Mouse (Mus musculus) large intestine, adult 2 months (tissue): ENCODE results near the gene Mylk3. TPM values are rescaled to one million over a fixed set of nuclear protein-coding genes. Genes with fewer than 3 reads are reported as not detected.
A peak's percentile ranks its signal among the peaks of the same experiment; 100 is the strongest.

Experiments used
- DNase-seq: peaks from one replicate; pipeline ENCODE4 v3.0.0-alpha.2; 2012; ENCODE audit warnings: low read depth, low spot score
- WGBS: fragments of 180-500 bp; shearing (Covaris S2); methylation state at CpG from one replicate; pipeline ENCODE4 v1.1.7; 2018; 5-methylcytosine and 5-hydroxymethylcytosine counted together
- polyA plus RNA-seq: library from polyadenylated mRNA; depleted of rRNA; stranded (reverse); fragments of >200 nt; gene quantifications from 2 replicates; pipeline ENCODE4 v1.2.3, GENCODE M21; 2012; rRNA removed

The Mylk3 gene
- polyA plus RNA-seq, 1 experiment: 0.10 TPM

DNA sequence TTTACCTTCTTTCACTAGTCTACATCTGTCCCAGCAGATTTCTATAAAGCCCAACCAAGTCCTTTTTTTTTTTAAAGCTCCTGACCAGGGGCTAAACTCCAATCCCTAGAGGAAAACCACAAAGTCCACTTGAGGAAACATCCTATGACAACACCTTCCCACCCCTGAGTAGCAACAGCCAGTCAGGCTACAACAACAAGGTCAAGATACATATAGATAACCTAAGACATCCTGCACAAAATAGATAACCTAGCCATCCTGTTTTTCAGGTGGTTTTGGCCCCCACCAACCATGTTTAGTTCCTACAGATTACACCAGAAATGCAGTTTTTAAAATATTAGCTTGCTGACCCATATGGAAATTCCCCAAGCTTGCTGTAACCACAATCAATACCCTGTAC lies 51.0 kb downstream of the Mylk3 start:
- DNase-seq: no peak

GRCm38 (mm10) chr8:85329506-85329905 lies 56.6 kb downstream of the Mylk3 start:
- DNase-seq: no peak
- WGBS: 64% methylated on average over 1 of the region's 1 CpGs

GRCm38 (mm10) chr8:85327036-85327435 lies 59.1 kb downstream of the Mylk3 start:
- WGBS: 70% methylated on average over 9 of the region's 9 CpGs
- no peak for DNase-seq

DNA sequence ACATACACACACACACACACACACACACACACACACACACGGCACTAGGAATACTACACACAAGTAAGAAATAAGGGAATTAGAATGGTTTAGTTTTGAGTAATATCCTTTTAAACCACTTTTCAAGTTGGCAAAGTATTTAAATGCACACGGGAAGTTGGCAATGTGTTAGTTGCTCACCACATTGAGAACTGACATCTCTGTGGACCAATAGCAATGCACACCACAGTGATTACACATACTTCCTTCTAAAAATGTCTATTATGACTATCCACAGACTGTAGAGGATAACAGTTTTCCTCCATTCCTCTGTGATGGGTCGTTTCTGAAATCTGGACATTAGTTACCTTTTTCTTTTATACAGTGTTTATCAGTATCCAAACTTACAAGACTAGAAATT lies 63.1 kb downstream of the Mylk3 start:
- no peak for DNase-seq
- 67% methylated on average over 3 of the region's 3 CpGs for WGBS

GRCm38 (mm10) chr8:85321981-85322380 lies 64.2 kb downstream of the Mylk3 start:
- no peak for DNase-seq
- WGBS: 75% methylated on average over 15 of the region's 15 CpGs

DNA sequence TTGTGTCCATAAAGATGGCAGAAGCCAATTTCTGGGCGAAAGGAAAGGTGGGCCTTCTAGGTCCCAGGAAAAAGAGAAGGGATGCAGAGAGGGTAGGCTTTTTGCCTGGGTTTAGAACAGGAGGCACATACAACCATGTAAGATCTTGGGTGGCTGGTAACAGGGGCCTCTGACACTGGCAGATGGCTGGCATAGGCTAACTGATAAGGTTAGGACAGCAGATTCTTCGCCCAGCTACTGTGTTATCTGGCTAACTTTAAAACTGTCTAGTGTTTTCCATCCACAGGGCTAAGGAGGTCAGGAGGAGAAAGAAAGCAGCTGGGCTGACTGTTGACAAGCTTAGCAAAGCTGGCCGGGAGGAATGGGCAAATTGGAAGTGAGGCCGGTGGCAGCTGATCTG lies 67.6 kb downstream of the Mylk3 start:
- 90% methylated on average over 4 of the region's 4 CpGs for WGBS
- DNase-seq: no peak

DNA sequence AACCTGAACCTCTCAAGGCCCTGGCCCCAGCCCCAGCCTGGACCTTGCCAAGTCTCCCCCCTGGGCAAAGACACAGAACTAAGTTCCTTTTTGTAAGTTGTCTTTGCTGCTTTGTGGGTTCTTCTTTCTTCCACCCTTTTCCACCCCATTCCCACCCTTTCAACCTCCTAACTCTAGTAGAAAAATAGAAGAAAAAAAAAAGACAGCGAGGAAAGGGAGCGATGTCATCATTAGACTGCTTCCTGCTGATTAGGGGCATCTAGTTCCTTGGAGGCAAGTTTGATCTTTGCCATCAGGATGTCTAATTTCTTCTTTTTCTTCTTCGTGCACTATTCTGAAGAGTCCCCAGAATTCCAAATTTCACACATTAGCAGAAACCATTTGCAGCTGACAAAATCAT lies 73.1 kb downstream of the Mylk3 start:
- 92% methylated on average over 3 of the region's 3 CpGs for WGBS

GRCm38 (mm10) chr8:85311743-85312142 lies 74.4 kb downstream of the Mylk3 start:
- DNase-seq: no peak

More for the DNA sequence above, 73.1 kb downstream of the Mylk3 start:
- no peak for DNase-seq

GRCm38 (mm10) chr8:85308564-85308963 lies 77.6 kb downstream of the Mylk3 start:
- no peak for DNase-seq

GRCm38 (mm10) chr8:85303531-85303930 lies 82.6 kb downstream of the Mylk3 start:
- WGBS: 71% methylated on average over 5 of the region's 5 CpGs
- DNase-seq: no peak

More at GRCm38 (mm10) chr8:85308564-85308963, 77.6 kb downstream of the Mylk3 start:
- 85% methylated on average over 2 of the region's 2 CpGs for WGBS

- 71% methylated on average over 3 of the region's 3 CpGs for WGBS
- no peak for DNase-seq
Observed at GRCm38 (mm10) chr8:85302931-85303330, 83.2 kb downstream of the Mylk3 start.

GRCm38 (mm10) chr8:85301941-85302340 lies 84.2 kb downstream of the Mylk3 start:
- 26% methylated on average over 1 of the region's 1 CpGs for WGBS
- no peak for DNase-seq

DNA sequence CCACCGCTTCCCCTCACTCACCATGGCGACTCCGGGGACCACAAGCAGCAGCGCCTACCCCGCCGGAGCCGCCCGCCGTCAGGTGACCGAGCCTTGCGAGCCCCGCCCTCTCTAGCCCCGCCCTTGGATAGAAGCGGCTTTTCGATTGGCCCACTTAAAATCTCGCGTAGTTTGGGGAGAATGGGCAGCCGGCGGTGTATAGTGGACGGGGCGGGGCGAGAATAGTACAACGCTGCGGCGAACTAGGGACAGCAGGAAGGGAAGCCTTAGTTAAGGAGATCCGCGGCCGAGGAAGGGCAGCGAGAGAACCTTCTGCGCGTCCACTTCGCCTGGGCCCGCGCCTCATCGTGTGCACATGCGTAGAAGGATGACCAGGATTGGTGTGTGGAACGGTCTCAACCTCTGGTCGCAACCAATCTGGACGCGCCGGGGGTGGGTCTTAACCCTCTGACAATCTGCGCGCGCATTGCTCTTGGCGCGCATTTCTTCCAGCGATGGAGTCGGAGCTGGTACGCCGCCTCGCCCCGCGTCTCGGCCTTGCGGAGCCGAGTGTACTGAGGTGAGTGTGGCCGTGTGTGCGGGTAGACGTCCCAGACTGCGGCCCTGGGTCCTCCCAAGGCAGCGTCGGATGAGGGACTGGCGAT lies 86.6 kb downstream of the Mylk3 start, which contains the start of the genes Orc6 and Vps35:
Gene Orc6, plus strand, starts transcription at position 199 of the 644 bp plus-strand sequence.
Gene Vps35, minus strand, starts transcription at position 369 of the 644 bp plus-strand sequence.
- DNase-seq: peak; percentile 91
- under 1% methylated on average over 63 of the region's 63 CpGs for WGBS

- under 1% methylated on average over 52 of the region's 53 CpGs for WGBS
- DNase-seq: no peak
Observed at GRCm38 (mm10) chr8:85298600-85299433, 87.3 kb downstream of the Mylk3 start.

GRCm38 (mm10) chr8:85286846-85287245 lies 99.3 kb downstream of the Mylk3 start:
- WGBS: 91% methylated on average over 1 of the region's 1 CpGs

More at GRCm38 (mm10) chr8:85286846-85287245, 99.3 kb downstream of the Mylk3 start:
- DNase-seq: no peak

Other genes starting within 250 kb of the Mylk3 start
- not detected in 2 replicates for gene Cks1brt, start 234.4 kb downstream of the Mylk3 start, polyA plus RNA-seq
- gene Olfr371, start 160.4 kb downstream of the Mylk3 start, polyA plus RNA-seq: not detected in 2 replicates
- 8.2 and 11.3 TPM in 2 replicates for gene Orc6, start 86.7 kb downstream of the Mylk3 start, polyA plus RNA-seq
- gene Vps35, start 86.5 kb downstream of the Mylk3 start, polyA plus RNA-seq: 19.7 and 20.9 TPM in 2 replicates
- gene 4921524J17Rik, start 46.5 kb upstream of the Mylk3 start, polyA plus RNA-seq: 2.4 and 2.6 TPM in 2 replicates
- gene Gpt2, start 106.2 kb upstream of the Mylk3 start, polyA plus RNA-seq: 4.7 and 4.9 TPM in 2 replicates
- gene Dnaja2, start 169.0 kb upstream of the Mylk3 start, polyA plus RNA-seq: 13.9 and 14.9 TPM in 2 replicates